Mouse (Mus musculus): ENCODE measurements around the gene Gm42906.
A peak's percentile ranks its signal among the peaks of the same experiment; 100 is the strongest.

The Gm42906 gene

GRCm38 (mm10) chr5:151148079-151148478 lies 279.9 kb downstream of the Gm42906 start:
- no peak for DNase-seq (ENCODE audit: low read depth)

DNA sequence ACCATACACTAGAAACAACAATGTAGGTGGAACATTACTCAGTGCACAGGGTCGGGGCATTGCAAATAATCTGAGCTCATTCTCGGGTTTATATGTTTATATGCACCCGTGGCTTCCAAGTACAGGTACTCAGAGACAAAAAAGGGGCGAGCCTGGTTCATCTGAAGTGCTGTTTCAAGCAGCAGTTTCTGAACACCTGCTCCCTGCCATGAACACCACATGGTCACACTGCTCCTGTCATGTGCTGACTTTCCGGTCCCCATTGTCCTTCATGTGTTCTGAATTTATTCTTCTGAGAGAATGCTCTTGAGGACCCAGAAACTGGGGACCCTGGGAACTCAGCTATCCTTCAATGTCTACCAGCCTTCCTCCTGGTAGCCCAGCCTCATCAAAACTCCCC lies 282.2 kb downstream of the Gm42906 start:
- DNase-seq (ENCODE audit: low read depth): no peak

GRCm38 (mm10) chr5:151143955-151144354 lies 284.0 kb downstream of the Gm42906 start:
- no peak for DNase-seq (ENCODE audit: low read depth)

GRCm38 (mm10) chr5:151142671-151143601 lies 285.0 kb downstream of the Gm42906 start:
- peak; percentile 27 for DNase-seq (ENCODE audit: low read depth)

GRCm38 (mm10) chr5:151142241-151142640 lies 285.7 kb downstream of the Gm42906 start:
- peak; percentile 68 for DNase-seq (ENCODE audit: low read depth)

- DNase-seq (ENCODE audit: low read depth): no peak
Measured at GRCm38 (mm10) chr5:151137901-151138300, 290.1 kb downstream of the Gm42906 start.

DNA sequence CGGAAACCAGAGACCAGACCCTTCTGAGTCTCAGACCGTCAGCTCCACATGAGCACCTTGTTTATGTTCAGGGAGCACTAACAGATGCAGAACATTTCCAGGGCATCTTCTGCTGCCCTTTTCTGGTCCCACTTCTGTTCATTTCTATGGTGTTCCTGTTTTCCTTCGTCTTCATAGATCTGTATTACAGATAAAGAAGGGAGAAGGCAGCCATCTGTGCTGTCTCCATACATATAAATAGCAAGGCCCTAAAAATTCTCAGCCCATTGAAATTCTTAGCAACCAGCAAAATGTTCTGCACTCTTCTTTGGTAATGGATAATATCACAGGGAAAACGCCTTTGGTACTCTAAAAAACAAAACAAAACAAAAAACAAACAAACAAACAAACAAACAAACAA lies 290.7 kb downstream of the Gm42906 start:
- DNase-seq (ENCODE audit: low read depth): no peak

DNA sequence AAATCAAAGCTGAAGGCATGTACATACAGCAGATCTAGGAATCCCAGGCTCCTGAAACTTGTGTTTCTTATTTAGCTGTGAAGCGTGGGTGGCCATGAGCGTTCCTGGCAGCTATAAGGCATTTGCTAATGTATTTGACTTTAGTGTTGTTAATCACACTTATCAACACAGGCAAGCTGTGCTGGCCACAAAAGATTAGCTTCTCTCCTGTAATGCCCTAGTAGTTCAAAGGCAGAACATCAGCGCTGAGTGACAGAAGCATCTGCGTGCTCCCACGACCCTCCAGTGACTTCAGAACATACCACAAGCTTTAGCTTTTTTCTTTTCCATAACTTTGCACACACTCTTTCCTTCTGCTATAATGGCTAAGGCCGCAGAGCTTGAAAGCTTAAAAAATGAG lies 292.0 kb downstream of the Gm42906 start:
- DNase-seq (ENCODE audit: low read depth): no peak

- no peak for DNase-seq (ENCODE audit: low read depth)
Measured at GRCm38 (mm10) chr5:151135078-151135826, 292.7 kb downstream of the Gm42906 start.

- no peak for DNase-seq (ENCODE audit: low read depth)
Measured at GRCm38 (mm10) chr5:151134202-151134601, 293.8 kb downstream of the Gm42906 start.

GRCm38 (mm10) chr5:151133744-151134143 lies 294.2 kb downstream of the Gm42906 start:
- DNase-seq (ENCODE audit: low read depth): no peak

- no peak for DNase-seq (ENCODE audit: low read depth)
Measured at GRCm38 (mm10) chr5:151129762-151130161, 298.2 kb downstream of the Gm42906 start.

DNA sequence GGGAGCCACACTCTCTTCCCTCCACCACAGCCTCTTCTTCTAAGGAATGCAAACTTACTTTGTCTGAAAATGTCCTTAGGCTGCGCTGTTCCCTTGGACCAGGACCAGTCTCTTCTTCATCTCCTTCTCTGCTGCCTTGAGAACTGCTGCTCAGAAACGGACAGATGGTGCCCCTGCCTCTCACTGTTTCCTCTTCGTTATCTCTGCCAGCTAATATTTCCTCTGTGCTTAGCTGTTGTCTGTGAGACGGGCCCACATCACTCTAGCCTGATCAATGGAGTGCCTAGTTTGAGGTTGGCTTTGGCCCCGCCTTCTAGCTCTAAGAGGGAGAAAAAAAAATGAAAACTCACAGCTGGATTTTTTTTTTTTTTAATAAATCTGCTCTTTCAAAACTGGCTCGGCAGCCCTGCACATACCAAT lies 300.7 kb downstream of the Gm42906 start:
- DNase-seq (ENCODE audit: low read depth): no peak

DNA sequence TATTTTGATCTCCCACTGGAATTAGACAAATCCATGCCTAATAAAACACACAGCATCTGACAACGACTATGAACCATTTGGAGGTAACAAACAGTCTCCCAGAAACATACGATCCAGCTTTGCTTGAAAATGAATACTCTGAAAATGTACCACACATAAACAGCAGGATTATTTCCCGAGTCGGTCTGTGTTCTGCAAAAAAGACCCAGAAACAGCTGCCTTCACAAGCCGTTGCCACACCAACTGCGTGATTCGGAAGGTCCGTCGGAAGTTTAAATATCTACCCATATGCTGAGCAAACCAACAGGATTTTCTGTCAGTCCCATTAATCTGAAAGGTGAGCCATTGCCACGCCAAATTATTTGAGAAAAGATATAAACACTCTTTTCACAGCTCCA lies 301.4 kb downstream of the Gm42906 start:
- DNase-seq (ENCODE audit: low read depth): no peak

- no peak for DNase-seq (ENCODE audit: low read depth)
Measured at GRCm38 (mm10) chr5:151125985-151126607, 301.9 kb downstream of the Gm42906 start.

DNA sequence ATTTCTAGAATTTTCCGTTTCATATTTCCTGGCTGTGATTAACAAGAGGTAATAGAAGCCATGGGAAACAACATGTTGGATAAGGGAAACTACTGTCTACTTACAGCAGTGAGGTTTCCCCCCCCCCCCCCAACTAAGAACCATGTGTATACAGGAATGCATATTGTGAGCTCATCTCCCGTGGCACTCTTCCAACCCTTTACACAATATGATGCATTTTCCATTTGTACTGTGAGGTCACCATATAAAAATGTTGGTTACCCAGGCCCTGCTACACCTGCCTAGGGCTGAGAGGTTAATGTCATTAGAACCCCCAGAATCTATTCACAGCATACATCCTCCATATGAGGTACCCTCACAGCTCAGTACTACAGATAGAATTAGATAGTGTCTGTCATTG lies 310.1 kb downstream of the Gm42906 start:
- DNase-seq (ENCODE audit: low read depth): no peak

DNA sequence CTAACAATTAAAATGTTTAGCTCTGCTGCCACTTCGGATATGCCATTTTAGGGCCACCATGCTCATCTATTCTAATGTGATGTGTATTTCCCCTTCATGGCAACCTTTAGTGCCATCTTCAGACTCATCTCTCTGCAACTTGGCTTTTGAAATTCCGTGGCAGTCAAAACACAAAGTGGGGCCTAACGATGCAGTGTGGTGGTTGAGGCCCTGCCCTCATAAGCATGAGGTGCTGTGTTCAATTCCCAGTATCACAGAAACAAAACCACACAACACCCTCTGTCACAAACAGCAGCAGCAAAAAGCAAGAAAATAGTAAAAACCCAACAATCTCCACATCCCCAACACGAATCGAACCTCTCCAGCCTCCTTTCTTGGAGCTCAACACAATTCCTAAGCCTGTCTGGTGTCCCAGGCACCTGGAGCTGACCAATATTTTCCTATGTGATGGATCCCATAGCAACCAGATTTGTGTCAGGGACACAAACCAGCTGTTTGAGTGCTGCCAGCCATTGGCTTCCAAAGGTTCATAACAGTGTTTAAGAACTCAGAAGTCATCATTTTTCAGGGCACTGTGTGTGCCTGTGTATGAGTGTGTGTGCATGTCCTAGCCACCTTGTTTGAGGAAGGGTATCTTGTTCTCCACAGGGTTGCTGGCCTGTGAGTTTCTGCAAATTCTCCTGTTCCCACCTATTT lies 311.6 kb downstream of the Gm42906 start:
- no peak for DNase-seq (ENCODE audit: low read depth)

- DNase-seq (ENCODE audit: low read depth): peak; percentile 87
Measured at GRCm38 (mm10) chr5:151112743-151113142, 315.2 kb downstream of the Gm42906 start.

DNA sequence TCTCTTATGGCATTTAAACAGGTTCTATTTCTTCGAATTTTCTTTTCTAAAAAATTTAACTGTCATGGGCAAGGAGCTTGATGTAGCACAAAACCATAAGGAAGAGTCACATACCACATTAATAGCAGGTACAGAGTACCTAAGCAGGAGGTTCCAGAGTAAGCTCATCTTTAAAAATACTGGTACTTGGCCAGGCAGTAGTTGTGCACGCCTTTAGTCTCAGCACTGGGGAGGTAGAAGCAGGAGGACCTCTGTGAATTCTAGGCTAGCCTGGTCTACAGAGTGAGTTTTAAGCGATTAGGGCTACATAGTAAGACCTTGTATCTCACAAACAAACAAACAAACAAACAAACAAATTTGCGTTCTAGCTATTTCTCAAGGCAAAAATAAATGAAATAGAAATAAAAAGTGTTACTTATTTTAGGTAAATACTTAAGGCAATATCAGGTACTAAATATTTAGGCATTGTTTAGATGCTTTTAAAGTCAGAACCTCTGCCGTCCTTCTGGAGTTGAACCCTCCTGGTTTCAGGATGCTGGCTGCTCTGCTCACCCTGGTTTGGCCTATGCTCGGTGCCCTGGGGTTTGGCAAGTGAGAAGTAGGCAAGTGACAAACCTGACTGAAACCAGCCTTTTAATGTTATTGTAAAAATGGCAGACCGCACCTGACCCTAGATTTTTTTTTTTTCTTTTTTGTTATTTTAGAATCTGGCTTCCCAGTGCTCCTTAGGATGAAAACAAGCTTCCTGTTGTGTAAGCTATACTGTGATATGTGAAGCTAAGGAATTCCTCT lies 316.7 kb downstream of the Gm42906 start:
- DNase-seq (ENCODE audit: low read depth): no peak

DNA sequence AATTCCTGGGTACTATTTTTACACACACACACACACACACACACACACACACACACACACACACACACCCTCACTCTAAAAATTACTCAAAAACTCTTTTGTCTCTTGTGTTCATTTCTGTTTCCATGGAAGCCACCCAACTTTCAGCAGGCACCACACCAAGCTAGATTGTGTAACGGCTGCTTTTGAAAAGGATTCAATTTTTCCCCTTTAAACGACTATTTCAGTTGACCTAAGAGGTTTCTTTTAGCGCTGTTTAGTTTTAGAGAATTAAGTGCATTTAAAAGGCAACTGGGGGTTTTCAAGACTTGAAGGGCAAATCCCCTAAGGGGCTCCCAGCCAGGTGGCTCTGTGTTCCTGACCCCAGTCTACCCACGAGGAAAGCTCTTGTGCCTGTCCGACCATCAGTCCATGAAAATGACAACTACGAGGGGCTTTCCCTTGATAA lies 317.5 kb downstream of the Gm42906 start:
- peak; percentile 83 for DNase-seq (ENCODE audit: low read depth)

DNA sequence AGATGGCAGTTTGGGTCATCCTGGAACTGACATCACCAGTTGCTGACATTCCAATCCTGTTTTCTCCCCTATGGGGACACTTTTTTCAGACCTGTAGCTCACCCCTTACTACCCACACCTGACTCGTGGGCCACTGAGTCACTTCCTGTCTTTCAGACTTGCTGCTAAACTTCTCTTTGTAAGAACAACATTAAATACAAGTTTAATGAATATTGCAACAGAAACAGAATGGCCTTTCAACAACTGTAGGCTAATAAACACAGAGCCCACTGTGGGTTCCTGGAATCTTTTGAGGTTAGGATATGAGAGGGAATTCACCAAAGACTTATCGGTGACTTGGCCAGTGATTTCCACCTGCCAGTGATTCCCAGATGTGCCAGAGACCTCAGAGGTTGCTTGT lies 318.1 kb downstream of the Gm42906 start:
- DNase-seq (ENCODE audit: low read depth): peak; percentile 77
